Mouse (Mus musculus) cerebellum, adult 2 months (tissue): ENCODE measurements around the gene Rassf2.

Source experiments
- CTCF ChIP-seq: fragments of 200-500 bp; IDR thresholded peaks from 2 replicates; pipeline ENCODE4 v1.5.1; 2011; ENCODE audit warnings: low read depth, mild to moderate bottlenecking, control low read depth, low read length, moderate library complexity, borderline replicate concordance; ENCODE audit not compliant: insufficient read depth
- POLR2A ChIP-seq: fragments of 200-500 bp; IDR thresholded peaks from 2 replicates; pipeline ENCODE4 v1.6.1; 2011; ENCODE audit warnings: low read length, control low read depth, borderline replicate concordance; ENCODE audit not compliant: insufficient read depth

- TF ChIP-seq CTCF (no peak), POLR2A (no peak)
Observed at GRCm38 (mm10) chr2:131946351-131946750, 83.7 kb downstream of the Rassf2 start.
